Mouse (Mus musculus) lung, adult 2 months (tissue): ENCODE results near the gene Dnajc27. TPM values are rescaled to one million over a fixed set of nuclear protein-coding genes. Genes with fewer than 3 reads are reported as not detected.
A peak's percentile ranks its signal among the peaks of the same experiment; 100 is the strongest.

Experiments used
- DNase-seq: peaks from one replicate; pipeline ENCODE4 v3.0.0; 2022
- H3K4me1 ChIP-seq: fragments of 200-500 bp; 2 replicates; pipeline ENCODE4 v1.6.1; 2011; ENCODE audit warnings: low read length; ENCODE audit not compliant: control insufficient read depth, insufficient read depth
- H3K4me3 ChIP-seq: fragments of 200-500 bp; replicated peaks from 2 replicates; pipeline ENCODE3; 2011; ENCODE audit warnings: low read depth, mild to moderate bottlenecking, control low read depth, low read length; ENCODE audit errors: extremely low read depth
- CTCF ChIP-seq: fragments of 200-500 bp; IDR thresholded peaks from 2 replicates; pipeline ENCODE4 v1.5.1; 2011; ENCODE audit warnings: mild to moderate bottlenecking, low read length, control low read depth; ENCODE audit not compliant: insufficient read depth
- POLR2A ChIP-seq: fragments of 200-500 bp; IDR thresholded peaks from 2 replicates; pipeline ENCODE4 v1.6.1; 2011; ENCODE audit warnings: low read depth, mild to moderate bottlenecking, control low read depth, low read length, borderline replicate concordance; ENCODE audit errors: extremely low read depth
- WGBS: fragments of 180-500 bp; shearing (Covaris S2); methylation state at CpG from one replicate; pipeline ENCODE4 v1.1.7; 2018; 5-methylcytosine and 5-hydroxymethylcytosine counted together
- polyA plus RNA-seq: library from polyadenylated mRNA; depleted of rRNA; stranded (reverse); fragments of >200 nt; gene quantifications from 2 replicates; pipeline ENCODE4 v1.2.3, GENCODE M21; 2012; rRNA removed

Gene Dnajc27
- polyA plus RNA-seq, 1 experiment: 8.8 TPM

GRCm38 (mm10) chr12:4133847-4134212, 51.4 kb downstream of the Dnajc27 start:
- DNase-seq: no peak
- 0 out of 2 replicates have a peak, but pooled peaks cover 2% of the 10 kb centered on the region for H3K4me1 ChIP-seq
- H3K4me3 ChIP-seq: peak overlapping the region; percentile 67
- TF ChIP-seq POLR2A (no peak), CTCF (no peak)
- 26% methylated on average over 11 of the region's 11 CpGs for WGBS

GRCm38 (mm10) chr12:4143179-4143578, 60.8 kb downstream of the Dnajc27 start:
- no peak for TF ChIP-seq POLR2A
- TF ChIP-seq CTCF: no peak
- Histone ChIP-seq H3K4me1 (no peaks in the 10 kb centered on the region), H3K4me3 (no peak overlapping the region)
- 96% methylated on average over 5 of the region's 5 CpGs for WGBS
- no peak for DNase-seq

GRCm38 (mm10) chr12:4150936-4151335, 68.6 kb downstream of the Dnajc27 start:
- no peak for TF ChIP-seq CTCF
- TF ChIP-seq POLR2A: no peak
- Histone ChIP-seq H3K4me3 (no peak overlapping the region), H3K4me1 (no peaks in the 10 kb centered on the region)
- no peak for DNase-seq
- WGBS: 75% methylated on average over 2 of the region's 2 CpGs

GRCm38 (mm10) chr12:4151969-4152368, 69.6 kb downstream of the Dnajc27 start:
- 94% methylated on average over 3 of the region's 3 CpGs for WGBS
- DNase-seq: no peak
- TF ChIP-seq CTCF (no peak), POLR2A (no peak)
- no peak overlapping the region for H3K4me3 ChIP-seq
- H3K4me1 ChIP-seq: no peaks in the 10 kb centered on the region

GRCm38 (mm10) chr12:4157466-4157865, 75.1 kb downstream of the Dnajc27 start:
- TF ChIP-seq CTCF (no peak), POLR2A (no peak)
- no peak for DNase-seq
- H3K4me3 ChIP-seq: no peak overlapping the region
- WGBS: 59% methylated on average over 2 of the region's 2 CpGs
- no peaks in the 10 kb centered on the region; the same call in 1 of the 2 replicates for H3K4me1 ChIP-seq

GRCm38 (mm10) chr12:4158179-4158578, 75.8 kb downstream of the Dnajc27 start:
- no peaks in the 10 kb centered on the region; the same call in 1 of the 2 replicates for H3K4me1 ChIP-seq
- WGBS: 74% methylated on average over 3 of the region's 3 CpGs
- no peak for DNase-seq
- no peak overlapping the region for H3K4me3 ChIP-seq
- no peak for TF ChIP-seq CTCF
- TF ChIP-seq POLR2A: no peak

- no peak for DNase-seq
- no peak overlapping the region for H3K4me3 ChIP-seq
- H3K4me1 ChIP-seq: no peaks in the 10 kb centered on the region; the same call in 1 of the 2 replicates
- WGBS: 68% methylated on average over 7 of the region's 7 CpGs
- TF ChIP-seq POLR2A (no peak), CTCF (no peak)
Measured at GRCm38 (mm10) chr12:4158868-4159632, 76.7 kb downstream of the Dnajc27 start.

Other genes starting within 250 kb of the Dnajc27 start
- gene Pomc, start 127.6 kb upstream of the Dnajc27 start, polyA plus RNA-seq: 0.44 and 0.73 TPM in 2 replicates
- 6.8 TPM in 2 replicates for gene Efr3b, start 43.7 kb upstream of the Dnajc27 start, polyA plus RNA-seq
- gene Adcy3, start 50.5 kb downstream of the Dnajc27 start, polyA plus RNA-seq: 17.1 and 17.6 TPM in 2 replicates
- 3.7 and 3.9 TPM in 2 replicates for gene Ptrhd1, start 151.4 kb downstream of the Dnajc27 start, polyA plus RNA-seq
- gene Cenpo, start 151.7 kb downstream of the Dnajc27 start, polyA plus RNA-seq: 6.3 and 9.7 TPM in 2 replicates